Mouse (Mus musculus) brain, embryonic 14.5 days (tissue): ENCODE data around the gene Rbm5. TPM values are rescaled to one million over a fixed set of nuclear protein-coding genes. Genes with fewer than 3 reads are reported as not detected.

Experiments used
- DNase-seq: peaks from one replicate; pipeline ENCODE4 v3.0.0-alpha.2; 2011; ENCODE audit warnings: low read depth
- CTCF ChIP-seq: fragments of 200-500 bp; IDR thresholded peaks from 2 replicates; pipeline ENCODE4 v1.5.1; 2012; ENCODE audit warnings: inconsistent platforms, mild to moderate bottlenecking, moderate library complexity, borderline replicate concordance; ENCODE audit not compliant: insufficient read depth, insufficient read length; ENCODE audit errors: extremely low read depth
- POLR2A ChIP-seq: fragments of 200-500 bp; IDR thresholded peaks from 2 replicates; pipeline ENCODE4 v1.6.1; 2012; ENCODE audit warnings: mild to moderate bottlenecking, inconsistent platforms, borderline replicate concordance; ENCODE audit not compliant: poor library complexity, insufficient read depth, insufficient read length, severe bottlenecking; ENCODE audit errors: extremely low read depth
- polyA plus RNA-seq: library from polyadenylated mRNA; depleted of rRNA; stranded (reverse); fragments of >200 nt; gene quantifications from 2 replicates; pipeline ENCODE4 v1.2.3, GENCODE M21; 2012

The Rbm5 gene
- polyA plus RNA-seq, 1 experiment, result 228 TPM

GRCm38 (mm10) chr9:107708439-107709095, 62.2 kb downstream of the Rbm5 start:
- DNase-seq, result no peak
- TF ChIP-seq POLR2A (no peak), CTCF (no peak)

- DNase-seq, result peak; percentile 77
These were observed 62.9 kb downstream of the Rbm5 start for GRCm38 (mm10) chr9:107707701-107708438.

GRCm38 (mm10) chr9:107706781-107707211, 64.0 kb downstream of the Rbm5 start:
- TF ChIP-seq POLR2A, result no peak
- TF ChIP-seq CTCF, result no peak
- peak; percentile 71 for DNase-seq

More at GRCm38 (mm10) chr9:107707701-107708438, 62.9 kb downstream of the Rbm5 start:
- TF ChIP-seq POLR2A (peak; percentile 7; the same call in 1 of the 2 replicates), CTCF (no peak)

- DNase-seq, result peak; percentile 39
- no peak for TF ChIP-seq POLR2A
- TF ChIP-seq CTCF, result no peak
These were observed 67.3 kb downstream of the Rbm5 start for GRCm38 (mm10) chr9:107703337-107704122.

- TF ChIP-seq POLR2A (no peak), CTCF (no peak)
- peak; percentile 68 for DNase-seq
These were observed 68.1 kb downstream of the Rbm5 start for GRCm38 (mm10) chr9:107702606-107703185.

- TF ChIP-seq POLR2A, result no peak
- no peak for TF ChIP-seq CTCF
These were observed 69.2 kb downstream of the Rbm5 start for GRCm38 (mm10) chr9:107701594-107701993.

GRCm38 (mm10) chr9:107700114-107700571, 70.7 kb downstream of the Rbm5 start:
- peak; percentile 72 for DNase-seq
- TF ChIP-seq CTCF (no peak), POLR2A (no peak)

More at GRCm38 (mm10) chr9:107701594-107701993, 69.2 kb downstream of the Rbm5 start:
- DNase-seq, result peak; percentile 96

- DNase-seq, result no peak
- TF ChIP-seq POLR2A (no peak), CTCF (no peak)
These were observed 71.3 kb downstream of the Rbm5 start for GRCm38 (mm10) chr9:107699376-107699980.

- TF ChIP-seq POLR2A (no peak), CTCF (no peak)
- no peak for DNase-seq
These were observed 72.1 kb downstream of the Rbm5 start for GRCm38 (mm10) chr9:107698611-107699190.

- DNase-seq, result peak; percentile 89
- TF ChIP-seq POLR2A (no peak), CTCF (no peak)
These were observed 72.8 kb downstream of the Rbm5 start for GRCm38 (mm10) chr9:107697811-107698521.
